Mouse (Mus musculus) embryonic facial prominence, embryonic 12.5 days (tissue): Measurements from ENCODE around the gene Tdrd6. TPM values are rescaled to one million over a fixed set of nuclear protein-coding genes. Genes with fewer than 3 reads are reported as not detected.

ENCODE experiments used
- ATAC-seq: fragments of 200-750 bp; cut with Nextera tagmentation; 2 replicates; pipeline ENCODE4 v1.8.0; 2017; ENCODE audit not compliant: insufficient number of reproducible peaks, insufficient read depth, low FRiP score, low TSS enrichment
- H3K27ac ChIP-seq: fragments of 300-500 bp; sonication (generic); 2 replicates; pipeline ENCODE4 v1.5.1; 2016; ENCODE audit warnings: mild to moderate bottlenecking
- H3K27me3 ChIP-seq: fragments of 300-500 bp; sonication (generic); 2 replicates; pipeline ENCODE4 v1.6.1; 2016; ENCODE audit warnings: mild to moderate bottlenecking, moderate library complexity
- H3K36me3 ChIP-seq: fragments of 300-500 bp; sonication (generic); 2 replicates; pipeline ENCODE4 v1.6.1; 2016; ENCODE audit warnings: mild to moderate bottlenecking
- H3K4me1 ChIP-seq: fragments of 300-500 bp; sonication (generic); 2 replicates; pipeline ENCODE4 v1.6.1; 2016
- H3K4me2 ChIP-seq: fragments of 300-500 bp; sonication (generic); replicated peaks from 2 replicates; pipeline ENCODE4 v1.6.1; 2016; ENCODE audit warnings: mild to moderate bottlenecking, moderate library complexity
- H3K4me3 ChIP-seq: fragments of 300-500 bp; sonication (generic); 2 replicates; pipeline ENCODE4 v1.5.1; 2016; ENCODE audit warnings: mild to moderate bottlenecking
- H3K9ac ChIP-seq: fragments of 300-500 bp; sonication (generic); 2 replicates; pipeline ENCODE4 v1.6.1; 2016; ENCODE audit warnings: mild to moderate bottlenecking, moderate library complexity
- H3K9me3 ChIP-seq: fragments of 300-500 bp; sonication (generic); 2 replicates; pipeline ENCODE4 v1.6.1; 2016; ENCODE audit warnings: mild to moderate bottlenecking, moderate library complexity
- WGBS: fragments of 180-500 bp; shearing (Covaris S2); methylation state at CpG from one replicate; pipeline ENCODE4 v1.1.7; 2016; 5-methylcytosine and 5-hydroxymethylcytosine counted together
- polyA plus RNA-seq: library from polyadenylated mRNA; unstranded; fragments of >200 nt; fragmentation: Nextera tagmentation; extraction: Ambion mirVana; gene quantifications from 2 replicates; pipeline ENCODE4 v1.2.1, GENCODE M21; 2016

The Tdrd6 gene
- polyA plus RNA-seq, 1 experiment from 2014 or later: 0.17 TPM

- no peak overlapping the region for H3K4me2 ChIP-seq
- H3K36me3 ChIP-seq: peaks cover 44% of the 10 kb centered on the region
- ATAC-seq: no peak
- no peaks in the 10 kb centered on the region for H3K9me3 ChIP-seq
- no peaks in the 10 kb centered on the region for H3K4me1 ChIP-seq
- H3K27ac ChIP-seq: no peak overlapping the region
- 52% methylated on average over 5 of the region's 5 CpGs for whole genome bisulfite sequencing
- H3K27me3 ChIP-seq: no peaks in the 10 kb centered on the region
- H3K9ac ChIP-seq: no peak overlapping the region
- no peak overlapping the region for H3K4me3 ChIP-seq
Observed at GRCm38 (mm10) chr17:43646925-43647324, 16.8 kb upstream of the Tdrd6 start.

- no peak overlapping the region for H3K4me3 ChIP-seq
- H3K27ac ChIP-seq: no peak overlapping the region
- peaks cover 36% of the 10 kb centered on the region for H3K36me3 ChIP-seq
- H3K9ac ChIP-seq: no peak overlapping the region
- H3K4me2 ChIP-seq: no peak overlapping the region
- no peak for ATAC-seq
- WGBS: 89% methylated on average over 3 of the region's 3 CpGs
- H3K9me3 ChIP-seq: no peaks in the 10 kb centered on the region
- H3K4me1 ChIP-seq: no peaks in the 10 kb centered on the region
- no peaks in the 10 kb centered on the region for H3K27me3 ChIP-seq
Observed at GRCm38 (mm10) chr17:43645136-43645535, 15.0 kb upstream of the Tdrd6 start.

GRCm38 (mm10) chr17:43644375-43644774 lies 14.3 kb upstream of the Tdrd6 start:
- WGBS: 75% methylated on average over 7 of the region's 7 CpGs
- Histone ChIP-seq H3K27ac (no peak overlapping the region), H3K9ac (no peak overlapping the region), H3K4me2 (no peak overlapping the region), H3K4me1 (no peaks in the 10 kb centered on the region), H3K36me3 (peaks cover 33% of the 10 kb centered on the region), H3K4me3 (no peak overlapping the region), H3K9me3 (no peaks in the 10 kb centered on the region), H3K27me3 (no peaks in the 10 kb centered on the region)
- no peak for ATAC-seq

- Histone ChIP-seq H3K4me2 (no peak overlapping the region), H3K36me3 (peaks cover 31% of the 10 kb centered on the region), H3K27ac (no peak overlapping the region), H3K27me3 (no peaks in the 10 kb centered on the region), H3K4me3 (no peak overlapping the region), H3K9me3 (no peaks in the 10 kb centered on the region), H3K4me1 (no peaks in the 10 kb centered on the region), H3K9ac (no peak overlapping the region)
- no peak for ATAC-seq
- WGBS: 85% methylated on average over 7 of the region's 7 CpGs
Observed at GRCm38 (mm10) chr17:43643191-43643590, 13.1 kb upstream of the Tdrd6 start.

- Histone ChIP-seq H3K4me1 (no peaks in the 10 kb centered on the region), H3K27ac (no peak overlapping the region), H3K9me3 (no peaks in the 10 kb centered on the region), H3K27me3 (no peaks in the 10 kb centered on the region), H3K4me3 (no peak overlapping the region), H3K4me2 (no peak overlapping the region), H3K9ac (no peak overlapping the region), H3K36me3 (peaks cover 24% of the 10 kb centered on the region)
- whole genome bisulfite sequencing: 85% methylated on average over 1 of the region's 1 CpGs
- ATAC-seq: no peak
Observed at GRCm38 (mm10) chr17:43640825-43641224, 10.7 kb upstream of the Tdrd6 start.

GRCm38 (mm10) chr17:43637146-43637545 lies 7.0 kb upstream of the Tdrd6 start:
- no peak for ATAC-seq
- Histone ChIP-seq H3K9me3 (no peaks in the 10 kb centered on the region), H3K4me2 (no peak overlapping the region), H3K9ac (no peak overlapping the region), H3K27ac (no peak overlapping the region), H3K4me1 (no peaks in the 10 kb centered on the region), H3K27me3 (no peaks in the 10 kb centered on the region; the same call in 1 of the 2 replicates), H3K36me3 (peaks cover 3% of the 10 kb centered on the region; the same call in 1 of the 2 replicates), H3K4me3 (no peak overlapping the region)
- 95% methylated on average over 4 of the region's 4 CpGs for WGBS

- H3K4me2 ChIP-seq: peak overlapping the region; percentile 86
- no peaks in the 10 kb centered on the region for H3K36me3 ChIP-seq
- ATAC-seq: no peak
- H3K9ac ChIP-seq: no peak overlapping the region
- 41% methylated on average over 13 of the region's 13 CpGs for WGBS
- H3K27ac ChIP-seq: no peak overlapping the region
- peaks cover 40% of the 10 kb centered on the region for H3K27me3 ChIP-seq
- peaks cover 16% of the 10 kb centered on the region for H3K4me1 ChIP-seq
- H3K4me3 ChIP-seq: peak overlapping the region; percentile 44
- H3K9me3 ChIP-seq: no peaks in the 10 kb centered on the region
Observed at GRCm38 (mm10) chr17:43630427-43630760, 295 bp upstream of the Tdrd6 start.

GRCm38 (mm10) chr17:43629026-43629495 lies 1.0 kb downstream of the Tdrd6 start:
- Histone ChIP-seq H3K36me3 (no peaks in the 10 kb centered on the region), H3K4me2 (peak overlapping the region; percentile 86), H3K27me3 (peaks cover 40% of the 10 kb centered on the region), H3K9ac (no peak overlapping the region; the same call in 1 of the 2 replicates), H3K27ac (no peak overlapping the region), H3K4me1 (peaks cover 16% of the 10 kb centered on the region), H3K4me3 (peak overlapping the region; percentile 44), H3K9me3 (no peaks in the 10 kb centered on the region)
- WGBS: 23% methylated on average over 24 of the region's 24 CpGs
- ATAC-seq: no peak

- H3K27me3 ChIP-seq: peaks cover 40% of the 10 kb centered on the region
- no peaks in the 10 kb centered on the region for H3K9me3 ChIP-seq
- H3K4me1 ChIP-seq: peaks cover 16% of the 10 kb centered on the region
- no peak overlapping the region for H3K27ac ChIP-seq
- 87% methylated on average over 10 of the region's 10 CpGs for WGBS
- no peaks in the 10 kb centered on the region for H3K36me3 ChIP-seq
- H3K9ac ChIP-seq: no peak overlapping the region
- no peak overlapping the region for H3K4me3 ChIP-seq
- no peak overlapping the region for H3K4me2 ChIP-seq
- no peak for ATAC-seq
Observed at GRCm38 (mm10) chr17:43628246-43628645, 1.9 kb downstream of the Tdrd6 start.

GRCm38 (mm10) chr17:43622076-43622475 lies 8.0 kb downstream of the Tdrd6 start:
- H3K36me3 ChIP-seq: no peaks in the 10 kb centered on the region
- H3K4me2 ChIP-seq: no peak overlapping the region
- no peak for ATAC-seq
- H3K9me3 ChIP-seq: no peaks in the 10 kb centered on the region
- H3K9ac ChIP-seq: no peak overlapping the region
- H3K27me3 ChIP-seq: 0 out of 2 replicates have a peak, but pooled peaks cover 1% of the 10 kb centered on the region
- WGBS: 84% methylated on average over 10 of the region's 10 CpGs
- no peaks in the 10 kb centered on the region for H3K4me1 ChIP-seq
- no peak overlapping the region for H3K27ac ChIP-seq
- no peak overlapping the region for H3K4me3 ChIP-seq

GRCm38 (mm10) chr17:43619156-43619555 lies 10.9 kb downstream of the Tdrd6 start:
- Histone ChIP-seq H3K27ac (no peak overlapping the region), H3K4me1 (no peaks in the 10 kb centered on the region), H3K36me3 (no peaks in the 10 kb centered on the region), H3K4me2 (no peak overlapping the region), H3K27me3 (no peaks in the 10 kb centered on the region), H3K9ac (no peak overlapping the region), H3K9me3 (no peaks in the 10 kb centered on the region), H3K4me3 (no peak overlapping the region)
- WGBS: 83% methylated on average over 9 of the region's 9 CpGs
- no peak for ATAC-seq

GRCm38 (mm10) chr17:43612221-43612620 lies 17.9 kb downstream of the Tdrd6 start:
- Histone ChIP-seq H3K4me1 (no peaks in the 10 kb centered on the region), H3K9me3 (no peaks in the 10 kb centered on the region)
- 70% methylated on average over 3 of the region's 3 CpGs for WGBS

GRCm38 (mm10) chr17:43611586-43611985 lies 18.5 kb downstream of the Tdrd6 start:
- Histone ChIP-seq H3K9ac (no peak overlapping the region), H3K27me3 (no peaks in the 10 kb centered on the region), H3K9me3 (no peaks in the 10 kb centered on the region), H3K4me3 (no peak overlapping the region), H3K4me2 (no peak overlapping the region), H3K36me3 (no peaks in the 10 kb centered on the region), H3K4me1 (no peaks in the 10 kb centered on the region), H3K27ac (no peak overlapping the region)
- no peak for ATAC-seq
- WGBS: 23% methylated on average over 7 of the region's 7 CpGs

More at GRCm38 (mm10) chr17:43612221-43612620, 17.9 kb downstream of the Tdrd6 start:
- Histone ChIP-seq H3K9ac (no peak overlapping the region), H3K4me2 (no peak overlapping the region), H3K27ac (no peak overlapping the region), H3K27me3 (no peaks in the 10 kb centered on the region), H3K4me3 (no peak overlapping the region), H3K36me3 (no peaks in the 10 kb centered on the region)
- ATAC-seq: no peak
